ENCODE assay signal across 10 mouse cellular contexts in genomic region chr1:128671495-128671894, GRCm38 (mm10).
"Had no signal": no experiment of that assay in that cellular context is flagged by ENCODE, and none has a peak within 500 bp of the region (broad histone marks: within the 10 kb centered on the region; RNA-seq: fewer than 3 reads in every experiment).

No protein-coding gene starts in this region.

- H3K4me3 ChIP-seq: limb, embryonic 13.5 days; midbrain, embryonic 12.5 days had no signal

- H3K9ac ChIP-seq: limb, embryonic 13.5 days; liver, embryonic 14.5 days; midbrain, embryonic 12.5 days had no signal

- H3K36me3 ChIP-seq: limb, embryonic 13.5 days; midbrain, embryonic 12.5 days had no signal

- ATAC-seq: hindbrain, postnatal 0 days; midbrain, embryonic 16.5 days had no signal

- DNase-seq: kidney, postnatal 10 days; left cerebral cortex, postnatal 4 days; lung, postnatal 10 days; right cerebral cortex, postnatal 14 days; thymus, postnatal 4 days had no signal

- H3K27ac ChIP-seq: hindbrain, postnatal 0 days; limb, embryonic 13.5 days; liver, embryonic 14.5 days; midbrain, embryonic 12.5 days had no signal

- H3K4me1 ChIP-seq: limb, embryonic 13.5 days had no signal

- H3K4me2 ChIP-seq: limb, embryonic 13.5 days; midbrain, embryonic 12.5 days had no signal

- H3K9me3 ChIP-seq: midbrain, embryonic 12.5 days had no signal

- H3K27me3 ChIP-seq: limb, embryonic 13.5 days; midbrain, embryonic 12.5 days had no signal
